Mouse (Mus musculus): Measurements from ENCODE around the gene Lama5. TPM values are rescaled to one million over a fixed set of nuclear protein-coding genes. Genes with fewer than 3 reads are reported as not detected.
A peak's percentile ranks its signal among the peaks of the same experiment; 100 is the strongest.

Gene Lama5
- polyA plus RNA-seq, 1 experiment: 7.0 TPM

DNA sequence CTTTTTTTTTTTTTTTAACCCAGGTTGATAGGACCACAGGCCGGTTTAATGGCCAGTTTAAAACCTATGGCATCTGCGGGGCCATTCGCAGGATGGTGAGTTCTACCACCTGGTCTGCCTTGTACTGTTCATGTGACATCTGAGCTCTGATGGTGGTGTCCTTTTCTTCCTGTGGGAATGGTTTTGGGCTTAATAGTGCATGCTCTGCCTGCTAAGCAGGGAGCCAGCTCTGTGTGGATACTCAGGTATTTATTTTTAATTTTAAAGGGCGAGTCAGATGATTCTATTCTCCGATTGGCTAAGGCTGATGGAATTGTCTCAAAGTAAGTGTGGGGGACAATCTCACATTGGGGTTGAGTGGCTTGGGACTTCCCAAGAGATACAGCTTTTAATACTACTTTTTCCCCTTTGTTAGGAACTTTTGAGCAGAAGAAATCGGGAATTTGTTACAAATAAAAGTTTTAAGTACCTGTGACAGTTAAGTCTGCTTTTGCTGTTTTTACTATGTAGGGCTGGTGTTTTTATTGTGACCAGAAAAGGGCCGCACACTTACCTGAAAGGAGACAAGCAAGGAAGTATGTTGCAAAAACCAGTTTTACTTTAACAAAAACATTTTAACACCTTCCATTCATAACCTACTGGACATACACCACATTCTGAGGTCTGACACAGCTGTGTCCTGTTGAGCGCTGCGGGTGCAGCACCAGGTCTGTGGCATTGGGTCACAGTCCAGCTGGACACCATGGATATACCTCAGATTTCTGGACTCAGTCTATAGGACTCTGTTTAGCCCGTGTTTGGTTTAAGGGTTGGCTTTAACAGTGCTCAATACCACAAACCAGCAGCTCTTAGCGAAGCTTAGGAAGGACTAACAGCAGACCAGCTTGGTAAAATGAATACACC lies 32.6 kb upstream of the Lama5 start:
- no peaks in the 10 kb centered on the region for H3K27me3 ChIP-seq (ENCODE audit: control insufficient read depth, insufficient read depth, low read length)
- H3K4me3 ChIP-seq (replicated peaks; ENCODE audit: insufficient read depth, low read depth, low read length): peak overlapping the region; percentile 58
- no peak overlapping the region for H3K27ac ChIP-seq (ENCODE audit: insufficient read depth, low read length)
- no peak for TF ChIP-seq POLR2A (IDR thresholded peaks at IDR 0.05; ENCODE audit: borderline replicate concordance, insufficient read depth, low read length)
- no peak for TF ChIP-seq CTCF (IDR thresholded peaks at IDR 0.05; ENCODE audit: borderline replicate concordance, insufficient read depth, low read depth, low read length)
- WGBS: 53% methylated on average over 11 of the region's 11 CpGs
- DNase-seq: no peak
- H3K4me1 ChIP-seq (ENCODE audit: control insufficient read depth, insufficient read depth, low read length): peaks cover 25% of the 10 kb centered on the region

DNA sequence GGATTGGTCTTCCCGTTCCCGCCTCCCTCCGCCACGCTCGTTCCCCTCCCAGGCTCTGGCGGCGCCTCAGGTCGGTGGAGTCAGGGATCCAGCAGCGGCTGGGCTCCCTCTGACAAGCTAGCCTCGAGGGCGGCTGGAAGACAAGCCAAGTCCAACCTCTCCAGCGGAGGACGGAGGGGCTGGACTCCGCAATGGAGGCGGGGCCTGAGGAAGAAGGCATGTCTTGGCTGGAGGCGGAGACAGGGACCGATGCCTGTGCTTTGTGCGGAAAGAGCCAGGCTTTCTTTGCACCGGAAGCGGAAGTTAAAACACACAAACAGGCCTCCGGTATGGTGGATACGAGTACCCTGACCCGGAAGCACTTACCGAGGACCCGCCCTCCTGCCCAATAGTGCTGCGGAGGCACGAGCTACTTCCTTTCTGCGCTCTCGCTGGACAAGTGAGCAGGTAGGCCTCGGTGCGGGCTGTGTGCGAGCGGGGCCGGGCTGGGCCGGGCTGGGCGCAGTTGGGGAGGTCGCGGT lies 31.4 kb upstream of the Lama5 start, which contains the start of gene Rps21:
Gene Rps21 (plus strand): TSS at position 377 of the 521 bp plus-strand sequence.
- Histone ChIP-seq H3K4me3 (replicated peaks; ENCODE audit: insufficient read depth, low read depth, low read length) (peak within 1 kb of the TSS; percentile 58), H3K27me3 (ENCODE audit: control insufficient read depth, insufficient read depth, low read length) (no peaks in the 10 kb centered on the region), H3K27ac (ENCODE audit: insufficient read depth, low read length) (peak within 1 kb of the TSS; percentile 23), H3K4me1 (ENCODE audit: control insufficient read depth, insufficient read depth, low read length) (peaks cover 19% of the 10 kb centered on the region)
- TF ChIP-seq POLR2A (IDR thresholded peaks at IDR 0.05; ENCODE audit: borderline replicate concordance, insufficient read depth, low read length): peak; percentile 86
- TF ChIP-seq CTCF (IDR thresholded peaks at IDR 0.05; ENCODE audit: borderline replicate concordance, insufficient read depth, low read depth, low read length): no peak
- peak; percentile 96 to 99 for DNase-seq
- under 1% methylated on average over 38 of the region's 38 CpGs for WGBS

DNA sequence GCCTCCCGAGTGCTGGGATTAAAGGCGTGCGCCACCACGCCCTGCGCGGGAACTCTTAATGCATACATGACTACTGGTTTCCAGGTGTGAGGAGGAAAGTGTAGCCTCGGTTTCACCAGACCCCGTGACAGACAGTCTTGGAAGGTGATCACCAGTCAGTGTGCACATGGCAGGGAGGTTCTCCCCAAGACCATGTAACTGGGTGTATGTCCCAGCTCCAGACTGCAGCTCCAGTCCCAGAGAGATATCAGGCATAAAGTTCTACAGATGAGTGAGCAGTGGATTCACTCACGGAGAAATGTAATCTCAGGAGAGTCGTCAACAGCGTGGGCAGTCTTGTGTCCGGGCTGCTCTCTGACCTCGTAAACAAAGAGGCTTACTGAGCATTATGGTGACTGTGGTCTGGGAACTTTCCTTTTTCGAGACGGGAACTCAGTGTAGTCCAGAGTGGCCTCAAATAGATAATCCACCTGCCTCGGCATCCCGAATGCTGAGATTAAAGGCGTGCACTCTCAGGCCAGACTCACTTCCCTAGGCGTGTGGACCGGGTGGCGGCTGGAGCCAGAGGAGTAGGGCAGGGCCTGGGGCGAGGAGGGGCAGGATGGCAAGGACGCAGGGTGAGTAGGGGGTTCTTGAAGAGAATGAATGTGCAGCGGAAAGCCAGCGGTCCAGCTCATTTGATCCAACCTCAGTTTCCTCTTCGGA lies 30.8 kb upstream of the Lama5 start:
- peaks cover 13% of the 10 kb centered on the region for H3K4me1 ChIP-seq (ENCODE audit: control insufficient read depth, insufficient read depth, low read length)
- peak overlapping the region; percentile 58 for H3K4me3 ChIP-seq (replicated peaks; ENCODE audit: insufficient read depth, low read depth, low read length)
- 23% methylated on average over 26 of the region's 26 CpGs for WGBS
- peak overlapping the region; percentile 23 for H3K27ac ChIP-seq (ENCODE audit: insufficient read depth, low read length)
- no peak for TF ChIP-seq POLR2A (IDR thresholded peaks at IDR 0.05; ENCODE audit: borderline replicate concordance, insufficient read depth, low read length)
- TF ChIP-seq CTCF (IDR thresholded peaks at IDR 0.05; ENCODE audit: borderline replicate concordance, insufficient read depth, low read depth, low read length): no peak
- DNase-seq: no peak
- no peaks in the 10 kb centered on the region for H3K27me3 ChIP-seq (ENCODE audit: control insufficient read depth, insufficient read depth, low read length)

- H3K27ac ChIP-seq (ENCODE audit: insufficient read depth, low read length): no peak overlapping the region
- H3K4me3 ChIP-seq (replicated peaks; ENCODE audit: insufficient read depth, low read depth, low read length): no peak overlapping the region
- H3K4me1 ChIP-seq (ENCODE audit: control insufficient read depth, insufficient read depth, low read length): peaks cover 9% of the 10 kb centered on the region
- DNase-seq: no peak
- WGBS: 85% methylated on average over 9 of the region's 9 CpGs
- no peak for TF ChIP-seq CTCF (IDR thresholded peaks at IDR 0.05; ENCODE audit: borderline replicate concordance, insufficient read depth, low read depth, low read length)
- TF ChIP-seq POLR2A (IDR thresholded peaks at IDR 0.05; ENCODE audit: borderline replicate concordance, insufficient read depth, low read length): no peak
- H3K27me3 ChIP-seq (ENCODE audit: control insufficient read depth, insufficient read depth, low read length): no peaks in the 10 kb centered on the region
These were observed 30.0 kb upstream of the Lama5 start for GRCm38 (mm10) chr2:180255701-180256100.

- Histone ChIP-seq H3K27ac (ENCODE audit: insufficient read depth, low read length) (no peak overlapping the region), H3K4me1 (ENCODE audit: control insufficient read depth, insufficient read depth, low read length) (peaks cover 9% of the 10 kb centered on the region), H3K4me3 (replicated peaks; ENCODE audit: insufficient read depth, low read depth, low read length) (no peak overlapping the region), H3K27me3 (ENCODE audit: control insufficient read depth, insufficient read depth, low read length) (no peaks in the 10 kb centered on the region)
- TF ChIP-seq POLR2A (IDR thresholded peaks at IDR 0.05; ENCODE audit: borderline replicate concordance, insufficient read depth, low read length) (no peak), CTCF (IDR thresholded peaks at IDR 0.05; ENCODE audit: borderline replicate concordance, insufficient read depth, low read depth, low read length) (no peak)
- DNase-seq: no peak
- 58% methylated on average over 5 of the region's 5 CpGs for WGBS
These were observed 29.0 kb upstream of the Lama5 start for GRCm38 (mm10) chr2:180254436-180255209.

DNA sequence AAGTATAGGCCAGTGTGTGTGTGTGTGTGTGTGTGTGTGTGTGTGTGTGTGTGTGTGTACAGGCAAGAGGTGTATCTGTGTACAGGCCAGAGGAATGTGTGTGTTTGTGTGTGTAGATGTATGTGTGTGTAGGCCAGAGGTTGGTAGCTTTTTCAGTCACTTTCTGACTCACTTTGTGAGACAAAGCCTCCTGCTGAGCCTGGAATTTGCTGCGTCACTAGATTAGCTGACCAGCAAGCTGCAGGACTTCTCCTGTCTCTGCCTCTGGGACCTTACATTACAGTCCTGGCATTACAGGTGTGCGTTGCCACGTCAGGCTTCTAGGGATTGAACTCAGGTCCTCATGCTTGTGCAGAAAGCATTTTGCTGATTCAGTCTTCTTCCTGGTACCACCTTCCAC lies 26.2 kb upstream of the Lama5 start:
- H3K27me3 ChIP-seq (ENCODE audit: control insufficient read depth, insufficient read depth, low read length): no peaks in the 10 kb centered on the region
- H3K27ac ChIP-seq (ENCODE audit: insufficient read depth, low read length): no peak overlapping the region
- WGBS: 65% methylated on average over 3 of the region's 3 CpGs
- peaks cover 6% of the 10 kb centered on the region for H3K4me1 ChIP-seq (ENCODE audit: control insufficient read depth, insufficient read depth, low read length)
- TF ChIP-seq CTCF (IDR thresholded peaks at IDR 0.05; ENCODE audit: borderline replicate concordance, insufficient read depth, low read depth, low read length) (no peak), POLR2A (IDR thresholded peaks at IDR 0.05; ENCODE audit: borderline replicate concordance, insufficient read depth, low read length) (no peak)
- DNase-seq: no peak
- H3K4me3 ChIP-seq (replicated peaks; ENCODE audit: insufficient read depth, low read depth, low read length): no peak overlapping the region

- 21% methylated on average over 11 of the region's 11 CpGs for WGBS
- H3K27ac ChIP-seq (ENCODE audit: insufficient read depth, low read length): no peak overlapping the region
- H3K4me3 ChIP-seq (replicated peaks; ENCODE audit: insufficient read depth, low read depth, low read length): no peak overlapping the region
- no peaks in the 10 kb centered on the region for H3K27me3 ChIP-seq (ENCODE audit: control insufficient read depth, insufficient read depth, low read length)
- peaks cover under 1% of the 10 kb centered on the region for H3K4me1 ChIP-seq (ENCODE audit: control insufficient read depth, insufficient read depth, low read length)
- DNase-seq: peak; percentile 82 to 83
- TF ChIP-seq CTCF (IDR thresholded peaks at IDR 0.05; ENCODE audit: borderline replicate concordance, insufficient read depth, low read depth, low read length): peak; percentile 91
- TF ChIP-seq POLR2A (IDR thresholded peaks at IDR 0.05; ENCODE audit: borderline replicate concordance, insufficient read depth, low read length): no peak
These were observed 25.4 kb upstream of the Lama5 start for GRCm38 (mm10) chr2:180250930-180251611.
